Mouse (Mus musculus) thymus, adult 2 months (tissue): ENCODE measurements at regions not wholly inside any gene's neighbourhood (a gene's known extent, or its start where the extent isn't known, plus 50 kb on each side); places are given as distances from the start of the nearest gene placed in this dataset.

Experiments used
- DNase-seq: peaks from one replicate; pipeline ENCODE4 v3.0.0; 2021
- H3K27ac ChIP-seq: fragments of 200-500 bp; 2 replicates; pipeline ENCODE4 v1.5.1; 2012; ENCODE audit warnings: low read length, control low read depth; ENCODE audit not compliant: control insufficient read depth, insufficient read depth
- H3K27me3 ChIP-seq: fragments of 200-500 bp; 2 replicates; pipeline ENCODE4 v1.6.1; 2012; ENCODE audit warnings: mild to moderate bottlenecking, low read length, moderate library complexity, mixed read lengths; ENCODE audit not compliant: control insufficient read depth, insufficient read depth
- H3K36me3 ChIP-seq: fragments of 200-500 bp; 2 replicates; pipeline ENCODE4 v1.6.1; 2012; ENCODE audit warnings: mild to moderate bottlenecking, low read length, moderate library complexity; ENCODE audit not compliant: control insufficient read depth, insufficient read depth
- H3K4me1 ChIP-seq: fragments of 200-500 bp; replicated peaks from 2 replicates; pipeline ENCODE4 v1.6.1; 2012; ENCODE audit warnings: low read length; ENCODE audit not compliant: control insufficient read depth, insufficient read depth
- H3K4me3 ChIP-seq: fragments of 200-500 bp; 2 replicates; pipeline ENCODE4 v1.5.1; 2012; ENCODE audit warnings: mild to moderate bottlenecking, low read length, control low read depth, moderate library complexity; ENCODE audit not compliant: control insufficient read depth, insufficient read depth
- CTCF ChIP-seq: fragments of 200-500 bp; IDR thresholded peaks from 2 replicates; pipeline ENCODE4 v1.5.1; 2012; ENCODE audit warnings: mild to moderate bottlenecking, control low read depth, low read length, moderate library complexity, borderline replicate concordance; ENCODE audit not compliant: control insufficient read depth, poor library complexity, insufficient read depth; ENCODE audit errors: extremely low read depth
- POLR2A ChIP-seq: fragments of 200-500 bp; IDR thresholded peaks from 2 replicates; pipeline ENCODE4 v1.6.1; 2012; ENCODE audit warnings: mild to moderate bottlenecking, low read length, control low read depth, moderate library complexity; ENCODE audit not compliant: control insufficient read depth, poor library complexity, insufficient read depth; ENCODE audit errors: extremely low read depth
- WGBS: fragments of 180-500 bp; shearing (Covaris S2); methylation state at CpG from one replicate; pipeline ENCODE4 v1.1.7; 2018; 5-methylcytosine and 5-hydroxymethylcytosine counted together

DNA sequence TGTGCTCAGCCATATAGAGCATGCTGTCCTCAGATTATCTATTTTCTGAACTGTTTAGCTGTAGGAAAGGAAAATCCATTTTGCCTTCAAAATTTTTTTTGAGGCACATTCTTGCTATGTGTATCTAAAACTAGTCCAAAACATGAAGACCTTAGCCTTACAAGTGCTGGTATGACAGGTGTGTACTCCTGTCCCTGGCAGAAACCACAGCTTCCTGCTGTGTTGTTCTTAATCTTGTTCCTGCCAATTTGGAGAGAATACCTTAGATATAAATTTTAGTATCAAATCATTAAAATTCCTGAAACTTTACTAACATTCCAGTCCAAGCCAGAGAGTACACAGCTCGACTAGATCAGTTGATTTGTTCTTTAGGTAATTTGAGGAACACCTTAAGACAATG lies 503.7 kb upstream of the Sptlc3 start:
- no peak for TF ChIP-seq CTCF
- TF ChIP-seq POLR2A: no peak
- Histone ChIP-seq H3K27ac (no peak overlapping the region), H3K4me1 (no peaks in the 10 kb centered on the region), H3K27me3 (no peaks in the 10 kb centered on the region), H3K4me3 (no peak overlapping the region), H3K36me3 (no peaks in the 10 kb centered on the region)
- WGBS: 46% methylated on average over 1 of the region's 1 CpGs
- DNase-seq: no peak

DNA sequence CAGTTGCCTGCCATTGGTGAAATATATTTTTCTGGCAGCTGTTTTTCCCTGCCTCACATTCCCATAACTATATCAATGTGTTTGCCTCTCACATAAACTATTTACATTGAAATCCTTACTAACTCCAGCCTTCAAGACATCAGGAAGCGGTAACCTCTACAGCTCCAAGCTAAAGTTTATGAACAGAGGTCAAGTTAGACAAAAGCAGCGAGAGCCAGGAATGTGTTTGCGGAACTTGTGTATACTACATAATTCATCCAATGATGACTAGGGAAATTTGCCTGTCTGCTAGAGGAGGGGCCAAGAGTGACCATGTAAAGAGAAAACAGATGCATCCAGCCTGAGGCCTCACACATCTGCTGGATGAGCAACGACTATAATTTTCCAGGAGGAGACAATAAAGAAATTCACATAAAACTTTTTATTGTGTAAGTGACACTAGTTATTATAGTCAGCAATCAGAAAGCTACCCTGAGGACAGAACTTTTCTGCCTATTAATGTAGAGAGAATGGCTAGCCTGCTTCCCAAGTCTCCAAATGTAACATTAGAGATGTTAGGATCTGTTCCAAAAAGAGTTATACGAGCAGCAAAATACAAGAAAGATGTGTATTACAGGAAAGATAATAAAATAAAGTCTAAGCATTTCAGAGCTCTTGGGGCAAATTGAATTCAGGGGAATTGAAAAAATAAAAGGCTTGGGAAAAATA lies 461.5 kb upstream of the Sptlc3 start:
- no peak for DNase-seq
- Histone ChIP-seq H3K27me3 (no peaks in the 10 kb centered on the region), H3K4me3 (no peak overlapping the region), H3K4me1 (no peaks in the 10 kb centered on the region), H3K27ac (no peak overlapping the region), H3K36me3 (no peaks in the 10 kb centered on the region)
- WGBS: 93% methylated on average over 5 of the region's 5 CpGs
- TF ChIP-seq POLR2A (no peak), CTCF (no peak)

DNA sequence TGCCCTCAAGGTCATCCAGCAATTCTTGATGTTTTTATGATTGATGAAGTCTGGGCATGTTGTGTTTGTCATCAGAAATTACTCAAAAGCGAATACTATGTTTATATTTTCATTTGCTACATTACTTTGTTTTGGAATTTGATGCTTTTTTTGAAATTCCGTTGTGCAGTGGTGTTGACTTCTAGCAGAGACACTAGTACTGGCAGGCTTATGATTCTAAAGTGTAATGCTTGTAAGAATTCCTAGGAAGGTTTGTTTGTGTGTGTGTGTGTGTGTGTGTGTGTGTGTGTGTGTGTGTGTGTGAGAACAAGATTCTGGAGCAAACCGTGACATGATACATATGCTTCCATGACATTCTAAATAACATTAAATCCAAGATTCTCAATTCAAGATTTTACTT lies 458.9 kb upstream of the Sptlc3 start:
- Histone ChIP-seq H3K36me3 (no peaks in the 10 kb centered on the region), H3K4me1 (no peaks in the 10 kb centered on the region), H3K27me3 (no peaks in the 10 kb centered on the region), H3K4me3 (no peak overlapping the region), H3K27ac (no peak overlapping the region)
- DNase-seq: no peak
- WGBS: 82% methylated on average over 3 of the region's 3 CpGs
- TF ChIP-seq POLR2A (no peak), CTCF (no peak)

DNA sequence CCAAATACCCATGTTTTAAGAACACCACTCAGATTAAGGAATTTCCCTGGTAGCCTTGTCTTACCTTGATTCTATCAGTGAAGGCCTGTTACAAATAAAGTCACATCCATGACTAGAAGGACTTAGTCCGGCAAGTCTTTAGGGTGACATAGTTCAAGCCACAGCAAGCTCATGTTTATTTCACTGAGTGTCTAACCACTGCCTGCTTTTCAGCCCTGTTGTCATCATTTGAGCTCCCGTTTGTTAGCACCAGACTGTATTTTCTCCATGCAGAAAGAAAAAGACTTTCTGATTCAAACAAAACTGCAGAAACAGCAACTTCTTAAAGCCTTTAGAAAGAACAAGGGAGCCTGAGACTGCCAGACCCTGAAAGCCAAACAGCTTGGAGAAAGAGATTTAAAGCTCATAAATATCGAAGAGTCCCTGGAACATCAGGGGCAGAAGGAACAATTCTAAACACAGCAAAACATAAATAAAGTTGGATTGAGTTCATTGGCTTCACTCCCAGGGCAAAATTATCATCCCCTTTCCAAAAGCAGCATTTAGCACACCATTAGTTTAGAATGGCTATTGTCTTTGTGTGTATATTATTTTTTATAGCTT lies 451.9 kb upstream of the Sptlc3 start:
- Histone ChIP-seq H3K27me3 (no peaks in the 10 kb centered on the region), H3K4me1 (no peaks in the 10 kb centered on the region), H3K27ac (no peak overlapping the region), H3K36me3 (no peaks in the 10 kb centered on the region), H3K4me3 (no peak overlapping the region)
- TF ChIP-seq POLR2A (no peak), CTCF (no peak)
- 90% methylated on average over 3 of the region's 3 CpGs for WGBS
- DNase-seq: no peak

DNA sequence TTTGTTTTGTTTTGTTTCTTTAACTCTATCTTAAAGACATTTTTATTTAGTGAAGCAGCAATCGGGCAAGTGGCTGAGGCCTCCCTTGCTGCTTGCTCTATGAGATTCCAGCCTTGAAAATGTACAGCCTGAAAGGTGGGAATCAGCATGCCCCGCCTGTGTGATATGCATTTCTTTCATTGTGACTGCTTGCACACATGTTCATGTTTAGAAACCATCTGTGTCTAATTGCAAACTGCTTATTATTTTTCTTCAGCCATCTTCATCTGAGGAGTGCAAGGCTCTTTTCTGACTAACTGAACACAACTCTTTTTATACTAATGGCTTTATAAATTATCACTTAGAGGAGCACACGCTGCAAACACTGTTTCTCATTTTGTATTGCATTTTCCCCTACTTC lies 449.0 kb upstream of the Sptlc3 start:
- no peaks in the 10 kb centered on the region for H3K27me3 ChIP-seq
- H3K4me1 ChIP-seq: no peaks in the 10 kb centered on the region
- H3K4me3 ChIP-seq: no peak overlapping the region
- WGBS: 93% methylated on average over 3 of the region's 3 CpGs
- H3K27ac ChIP-seq: no peak overlapping the region
- DNase-seq: no peak
- TF ChIP-seq CTCF (no peak), POLR2A (no peak)
- no peaks in the 10 kb centered on the region for H3K36me3 ChIP-seq

DNA sequence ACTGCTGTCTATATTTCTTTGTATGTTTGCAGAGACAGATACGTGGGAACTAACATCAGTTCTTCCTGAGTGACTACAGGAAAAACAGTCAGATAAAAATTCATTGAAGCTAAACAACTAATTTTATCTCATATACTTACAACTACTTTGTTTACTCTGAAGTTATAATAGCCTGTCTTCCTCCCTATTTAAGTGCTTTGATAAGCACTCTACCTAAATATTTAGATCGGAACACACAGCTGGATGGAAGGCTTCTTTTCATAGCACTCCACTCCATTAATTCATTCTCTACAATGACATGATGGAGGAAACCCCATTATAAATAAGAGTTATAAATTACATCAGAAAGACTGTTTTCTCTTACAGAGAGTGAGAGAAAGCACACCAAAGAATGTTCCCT lies 438.5 kb upstream of the Sptlc3 start:
- no peaks in the 10 kb centered on the region for H3K4me1 ChIP-seq
- TF ChIP-seq CTCF (no peak), POLR2A (no peak)
- 90% methylated on average over 2 of the region's 2 CpGs for WGBS
- H3K27ac ChIP-seq: no peak overlapping the region
- no peak overlapping the region for H3K4me3 ChIP-seq
- no peak for DNase-seq
- H3K27me3 ChIP-seq: no peaks in the 10 kb centered on the region
- H3K36me3 ChIP-seq: no peaks in the 10 kb centered on the region
